Mouse (Mus musculus): ENCODE results near the gene Cdc73. TPM values are rescaled to one million over a fixed set of nuclear protein-coding genes. Genes with fewer than 3 reads are reported as not detected.

The Cdc73 gene
- polyA plus RNA-seq, 1 experiment from 2014 or later: 17.4 TPM

- ATAC-seq (ENCODE audit: low FRiP score) (no peak), DNase-seq (ENCODE audit: low spot score) (peak; percentile 40)
- no peaks in the 10 kb centered on the region for H3K27me3 ChIP-seq (ENCODE audit: control insufficient read depth, insufficient read depth, low read length)
- H3K4me1 ChIP-seq (replicated peaks; ENCODE audit: control insufficient read depth, insufficient read depth, low read length): peaks cover 11% of the 10 kb centered on the region; the same call in 1 of the 2 replicates
- H3K9me3 ChIP-seq (ENCODE audit: control insufficient read depth, low read length): no peaks in the 10 kb centered on the region
- H3K4me2 ChIP-seq (replicated peaks): peak overlapping the region; percentile 38
- H3K27ac ChIP-seq: no peak overlapping the region
- H3K9ac ChIP-seq: 0 out of 2 replicates have a peak overlapping the region, but pooled peaks have one; percentile 18
- H3K4me3 ChIP-seq (replicated peaks; ENCODE audit: low read length): peak overlapping the region; percentile 20; the same call in 1 of the 2 replicates
- WGBS: 34% methylated on average over 4 of the region's 4 CpGs
- H3K36me3 ChIP-seq (replicated peaks; ENCODE audit: control insufficient read depth, insufficient read depth): peaks cover 19% of the 10 kb centered on the region
Observed at GRCm38 (mm10) chr1:143645386-143645785, 57.3 kb downstream of the Cdc73 start.

- no peaks in the 10 kb centered on the region for H3K9me3 ChIP-seq (ENCODE audit: control insufficient read depth, low read length)
- peaks cover 11% of the 10 kb centered on the region; the same call in 1 of the 2 replicates for H3K4me1 ChIP-seq (replicated peaks; ENCODE audit: control insufficient read depth, insufficient read depth, low read length)
- DNase-seq (ENCODE audit: low spot score): peak; percentile 88
- peak overlapping the region; percentile 30 for H3K4me3 ChIP-seq (replicated peaks; ENCODE audit: low read length)
- no peak overlapping the region for H3K9ac ChIP-seq
- peaks cover 13% of the 10 kb centered on the region for H3K36me3 ChIP-seq (replicated peaks; ENCODE audit: control insufficient read depth, insufficient read depth)
- peak overlapping the region; percentile 40 for H3K4me2 ChIP-seq (replicated peaks)
- WGBS: 97% methylated on average over 2 of the region's 2 CpGs
- peak; percentile 44 for ATAC-seq (ENCODE audit: low FRiP score)
- no peak overlapping the region for H3K27ac ChIP-seq
- no peaks in the 10 kb centered on the region for H3K27me3 ChIP-seq (ENCODE audit: control insufficient read depth, insufficient read depth, low read length)
Observed at GRCm38 (mm10) chr1:143644221-143644620, 58.5 kb downstream of the Cdc73 start.

GRCm38 (mm10) chr1:143640650-143641407, 61.9 kb downstream of the Cdc73 start, which contains the start of gene B3galt2:
TSS of gene B3galt2 (plus strand) at chr1:143640664.
- H3K4me1 ChIP-seq (replicated peaks; ENCODE audit: control insufficient read depth, insufficient read depth, low read length): peaks cover 6% of the 10 kb centered on the region; the same call in 1 of the 2 replicates
- WGBS: 16% methylated on average over 15 of the region's 15 CpGs
- peak; percentile 91 for ATAC-seq (ENCODE audit: low FRiP score)

GRCm38 (mm10) chr1:143632854-143633587, 69.7 kb downstream of the Cdc73 start:
- H3K27ac ChIP-seq: no peak overlapping the region
- WGBS: 89% methylated on average over 2 of the region's 2 CpGs
- no peak overlapping the region for H3K4me2 ChIP-seq (replicated peaks)
- no peaks in the 10 kb centered on the region for H3K36me3 ChIP-seq (replicated peaks; ENCODE audit: control insufficient read depth, insufficient read depth)
- no peaks in the 10 kb centered on the region for H3K9me3 ChIP-seq (ENCODE audit: control insufficient read depth, low read length)
- ATAC-seq (ENCODE audit: low FRiP score) (no peak), DNase-seq (ENCODE audit: low spot score) (no peak)
- H3K27me3 ChIP-seq (ENCODE audit: control insufficient read depth, insufficient read depth, low read length): no peaks in the 10 kb centered on the region
- no peak overlapping the region for H3K9ac ChIP-seq
- no peaks in the 10 kb centered on the region for H3K4me1 ChIP-seq (replicated peaks; ENCODE audit: control insufficient read depth, insufficient read depth, low read length)
- no peak overlapping the region for H3K4me3 ChIP-seq (replicated peaks; ENCODE audit: low read length)

More at GRCm38 (mm10) chr1:143640650-143641407, 61.9 kb downstream of the Cdc73 start, which contains the start of gene B3galt2:
- Histone ChIP-seq H3K9me3 (ENCODE audit: control insufficient read depth, low read length) (no peaks in the 10 kb centered on the region), H3K4me3 (replicated peaks; ENCODE audit: low read length) (peak within 1 kb of the TSS; percentile 42), H3K27me3 (ENCODE audit: control insufficient read depth, insufficient read depth, low read length) (no peaks in the 10 kb centered on the region), H3K36me3 (replicated peaks; ENCODE audit: control insufficient read depth, insufficient read depth) (no peaks in the 10 kb centered on the region), H3K9ac (peak within 1 kb of the TSS; percentile 74), H3K4me2 (replicated peaks) (peak within 1 kb of the TSS; percentile 52), H3K27ac (peak within 1 kb of the TSS; percentile 94)
- DNase-seq (ENCODE audit: low spot score): peak; percentile 83

- DNase-seq (ENCODE audit: low spot score): no peak
- 93% methylated on average over 1 of the region's 1 CpGs for WGBS
- ATAC-seq (ENCODE audit: low FRiP score): no peak
Observed at GRCm38 (mm10) chr1:143632361-143632760, 70.3 kb downstream of the Cdc73 start.

GRCm38 (mm10) chr1:143631337-143631736, 71.4 kb downstream of the Cdc73 start:
- Histone ChIP-seq H3K27me3 (ENCODE audit: control insufficient read depth, insufficient read depth, low read length) (no peaks in the 10 kb centered on the region), H3K4me3 (replicated peaks; ENCODE audit: low read length) (no peak overlapping the region), H3K4me2 (replicated peaks) (no peak overlapping the region), H3K27ac (no peak overlapping the region), H3K9me3 (ENCODE audit: control insufficient read depth, low read length) (no peaks in the 10 kb centered on the region), H3K4me1 (replicated peaks; ENCODE audit: control insufficient read depth, insufficient read depth, low read length) (no peaks in the 10 kb centered on the region), H3K9ac (no peak overlapping the region), H3K36me3 (replicated peaks; ENCODE audit: control insufficient read depth, insufficient read depth) (peaks cover 5% of the 10 kb centered on the region)
- DNase-seq (ENCODE audit: low spot score) (no peak), ATAC-seq (ENCODE audit: low FRiP score) (no peak)
- WGBS: 69% methylated on average over 7 of the region's 7 CpGs

More at GRCm38 (mm10) chr1:143632361-143632760, 70.3 kb downstream of the Cdc73 start:
- H3K4me2 ChIP-seq (replicated peaks): no peak overlapping the region
- no peaks in the 10 kb centered on the region for H3K4me1 ChIP-seq (replicated peaks; ENCODE audit: control insufficient read depth, insufficient read depth, low read length)
- no peaks in the 10 kb centered on the region for H3K27me3 ChIP-seq (ENCODE audit: control insufficient read depth, insufficient read depth, low read length)
- no peak overlapping the region for H3K4me3 ChIP-seq (replicated peaks; ENCODE audit: low read length)
- no peak overlapping the region for H3K27ac ChIP-seq
- H3K9me3 ChIP-seq (ENCODE audit: control insufficient read depth, low read length): no peaks in the 10 kb centered on the region
- H3K36me3 ChIP-seq (replicated peaks; ENCODE audit: control insufficient read depth, insufficient read depth): no peaks in the 10 kb centered on the region
- H3K9ac ChIP-seq: no peak overlapping the region

- H3K27ac ChIP-seq: no peak overlapping the region
- H3K4me1 ChIP-seq (replicated peaks; ENCODE audit: control insufficient read depth, insufficient read depth, low read length): no peaks in the 10 kb centered on the region
- ATAC-seq (ENCODE audit: low FRiP score) (no peak), DNase-seq (ENCODE audit: low spot score) (no peak)
- H3K4me3 ChIP-seq (replicated peaks; ENCODE audit: low read length): no peak overlapping the region
- WGBS: 91% methylated on average over 1 of the region's 1 CpGs
- no peak overlapping the region for H3K4me2 ChIP-seq (replicated peaks)
- H3K27me3 ChIP-seq (ENCODE audit: control insufficient read depth, insufficient read depth, low read length): no peaks in the 10 kb centered on the region
- H3K9ac ChIP-seq: no peak overlapping the region
- no peaks in the 10 kb centered on the region for H3K9me3 ChIP-seq (ENCODE audit: control insufficient read depth, low read length)
- peaks cover 19% of the 10 kb centered on the region for H3K36me3 ChIP-seq (replicated peaks; ENCODE audit: control insufficient read depth, insufficient read depth)
Observed at GRCm38 (mm10) chr1:143622634-143623033, 80.1 kb downstream of the Cdc73 start.

- DNase-seq (ENCODE audit: low spot score) (no peak), ATAC-seq (ENCODE audit: low FRiP score) (no peak)
- Histone ChIP-seq H3K36me3 (replicated peaks; ENCODE audit: control insufficient read depth, insufficient read depth) (peaks cover 22% of the 10 kb centered on the region), H3K4me2 (replicated peaks) (no peak overlapping the region), H3K27me3 (ENCODE audit: control insufficient read depth, insufficient read depth, low read length) (no peaks in the 10 kb centered on the region), H3K9ac (no peak overlapping the region), H3K4me3 (replicated peaks; ENCODE audit: low read length) (no peak overlapping the region), H3K4me1 (replicated peaks; ENCODE audit: control insufficient read depth, insufficient read depth, low read length) (no peaks in the 10 kb centered on the region), H3K27ac (no peak overlapping the region), H3K9me3 (ENCODE audit: control insufficient read depth, low read length) (no peaks in the 10 kb centered on the region)
Observed at GRCm38 (mm10) chr1:143621930-143622329, 80.8 kb downstream of the Cdc73 start.

- H3K27me3 ChIP-seq (ENCODE audit: control insufficient read depth, insufficient read depth, low read length): no peaks in the 10 kb centered on the region
Observed at GRCm38 (mm10) chr1:143619760-143620159, 82.9 kb downstream of the Cdc73 start.

More at GRCm38 (mm10) chr1:143619760-143620159, 82.9 kb downstream of the Cdc73 start:
- Histone ChIP-seq H3K36me3 (replicated peaks; ENCODE audit: control insufficient read depth, insufficient read depth) (peaks cover 12% of the 10 kb centered on the region), H3K9ac (no peak overlapping the region), H3K4me3 (replicated peaks; ENCODE audit: low read length) (no peak overlapping the region), H3K27ac (no peak overlapping the region), H3K9me3 (ENCODE audit: control insufficient read depth, low read length) (no peaks in the 10 kb centered on the region), H3K4me1 (replicated peaks; ENCODE audit: control insufficient read depth, insufficient read depth, low read length) (no peaks in the 10 kb centered on the region), H3K4me2 (replicated peaks) (no peak overlapping the region)
- DNase-seq (ENCODE audit: low spot score) (no peak), ATAC-seq (ENCODE audit: low FRiP score) (no peak)
- WGBS: 31% methylated on average over 2 of the region's 2 CpGs

Measured in hindbrain, embryonic 14.5 days (tissue).